Mouse (Mus musculus) stomach, postnatal 0 days (tissue): ENCODE measurements around the gene Itga10.

Source experiments
- CTCF ChIP-seq: IDR thresholded peaks from 2 replicates; pipeline ENCODE4 v1.5.1; 2016; ENCODE audit warnings: antibody characterized with exemption, low read depth, mild to moderate bottlenecking, moderate library complexity
- EP300 ChIP-seq: optimal IDR thresholded peaks from 2 replicates; pipeline ENCODE3; 2016; ENCODE audit warnings: antibody characterized with exemption

DNA sequence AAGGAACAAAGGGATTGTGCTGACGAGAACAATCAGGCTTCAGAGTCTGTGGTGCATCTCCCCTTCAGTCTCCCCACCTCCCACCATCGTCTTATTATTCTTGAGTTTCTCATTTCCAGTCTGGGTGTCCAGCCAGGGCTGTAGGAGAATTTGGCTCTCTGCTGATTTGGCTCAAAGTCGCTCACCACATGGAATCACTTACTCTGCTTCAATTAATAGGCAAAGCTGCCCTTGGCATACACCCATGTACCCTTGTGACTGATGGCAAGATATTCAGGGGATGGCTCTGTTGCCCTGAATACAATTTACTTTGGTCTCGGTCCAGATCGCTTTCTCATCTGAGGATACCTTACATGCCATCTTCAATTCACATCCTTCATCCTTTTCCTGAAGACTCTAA lies 42.1 kb upstream of the Itga10 start:
- no peak for TF ChIP-seq CTCF
- no peak for TF ChIP-seq EP300
